Mouse (Mus musculus): ENCODE measurements around the gene Ak3. TPM values are rescaled to one million over a fixed set of nuclear protein-coding genes. Genes with fewer than 3 reads are reported as not detected.

Ak3 gene
- total RNA-seq, 2 experiments from 2014 or later, result 38.1 to 54.4 TPM

DNA sequence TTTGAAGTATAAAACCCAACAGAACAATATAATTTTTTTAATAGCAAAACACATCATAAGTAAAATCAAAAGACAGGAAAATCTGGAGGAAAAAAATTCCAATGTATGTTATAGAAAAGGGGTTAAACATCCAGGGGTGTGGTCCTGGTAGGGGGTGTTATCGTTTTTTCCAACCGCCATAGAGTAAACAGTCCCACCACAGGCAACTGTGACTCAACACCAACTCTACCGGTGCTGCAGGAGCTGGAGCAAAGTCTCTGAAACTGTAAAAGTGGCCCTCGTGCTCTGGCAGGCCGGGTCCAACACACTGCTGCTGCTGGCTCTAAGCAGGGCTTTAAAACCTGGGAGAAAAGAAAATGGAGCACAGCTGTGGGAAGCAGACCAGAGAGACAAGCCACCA is 11.0 kb upstream of the Ak3 start:
- intact Hi-C loops (cut with DNase I), result no loop called here
- no peak for TF ChIP-seq CTCF (IDR thresholded peaks at IDR 0.05)
- no peak overlapping the region for H3K4me3 ChIP-seq
- no peak overlapping the region for H3K27ac ChIP-seq
- DNase-seq, result no peak

DNA sequence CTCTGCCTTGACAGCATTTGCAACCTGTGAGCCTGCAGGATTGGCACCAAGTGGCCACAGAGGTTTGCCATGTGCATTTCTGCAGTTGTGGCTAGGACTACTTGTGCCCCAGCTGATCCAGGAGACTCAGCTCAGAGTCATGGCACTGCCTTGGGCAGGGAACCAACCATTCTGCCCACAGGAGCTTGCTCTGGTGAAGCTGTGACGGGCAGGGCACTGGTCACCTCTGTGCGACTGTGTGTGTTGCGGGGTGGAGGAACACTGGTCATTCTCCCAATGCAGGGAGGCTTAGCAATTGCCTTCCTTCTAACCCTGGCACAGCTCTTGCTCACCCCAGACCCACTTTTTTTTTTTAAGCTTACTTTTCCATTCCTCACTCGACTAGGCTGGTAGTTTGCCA is 7.7 kb upstream of the Ak3 start:
- intact Hi-C loops (cut with DNase I), result no loop called here
- no peak for DNase-seq
- Histone ChIP-seq H3K4me3 (no peak overlapping the region), H3K27ac (no peak overlapping the region)
- TF ChIP-seq CTCF (IDR thresholded peaks at IDR 0.05), result no peak

DNA sequence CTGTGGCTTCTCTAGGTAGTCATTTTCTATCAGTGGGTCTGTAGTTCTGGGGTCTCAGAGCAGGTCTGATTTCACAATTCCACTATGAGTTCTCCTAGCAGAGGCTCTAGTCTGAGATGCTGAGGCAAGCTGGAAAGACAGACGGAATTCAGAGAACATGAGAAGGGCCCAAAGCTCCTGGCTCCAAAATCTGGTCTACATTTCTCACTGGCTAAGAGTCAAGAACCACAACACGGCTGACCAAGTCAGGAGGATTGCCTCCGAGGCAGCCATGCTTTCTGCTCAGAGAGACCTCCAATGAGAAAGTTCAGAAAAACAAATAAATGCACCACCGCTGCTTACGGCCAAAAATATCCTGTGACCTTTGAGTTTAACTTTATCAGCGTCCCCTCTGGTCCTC is 6.8 kb upstream of the Ak3 start:
- Histone ChIP-seq H3K4me3 (no peak overlapping the region), H3K27ac (peak overlapping the region; percentile 64)
- DNase-seq, result peak; percentile 39
- TF ChIP-seq CTCF (IDR thresholded peaks at IDR 0.05), result no peak
- intact Hi-C loops (cut with DNase I), result no loop called here

DNA sequence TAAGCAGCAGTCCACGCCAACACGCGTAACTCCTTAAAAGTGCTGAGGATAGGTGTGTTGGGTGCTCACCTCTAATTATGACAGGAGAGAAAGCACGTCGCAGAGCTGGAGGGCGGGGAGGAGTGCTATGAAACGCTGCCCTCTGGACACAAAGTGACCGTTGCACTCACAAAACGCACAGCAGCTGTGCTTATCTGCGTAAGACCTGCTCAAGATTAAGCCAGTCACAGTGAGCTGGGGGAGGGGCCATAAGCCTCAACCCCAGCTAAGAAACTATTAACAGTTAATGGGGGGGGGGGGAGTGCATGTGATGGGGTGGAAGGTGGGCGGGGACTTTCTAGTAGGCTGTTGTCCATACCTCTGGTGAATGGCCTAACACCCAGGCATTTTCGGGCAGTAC is 5.0 kb upstream of the Ak3 start:
- TF ChIP-seq CTCF (IDR thresholded peaks at IDR 0.05), result no peak
- intact Hi-C loops (cut with DNase I), result no loop called here
- no peak for DNase-seq
- H3K4me3 ChIP-seq, result no peak overlapping the region
- no peak overlapping the region for H3K27ac ChIP-seq

DNA sequence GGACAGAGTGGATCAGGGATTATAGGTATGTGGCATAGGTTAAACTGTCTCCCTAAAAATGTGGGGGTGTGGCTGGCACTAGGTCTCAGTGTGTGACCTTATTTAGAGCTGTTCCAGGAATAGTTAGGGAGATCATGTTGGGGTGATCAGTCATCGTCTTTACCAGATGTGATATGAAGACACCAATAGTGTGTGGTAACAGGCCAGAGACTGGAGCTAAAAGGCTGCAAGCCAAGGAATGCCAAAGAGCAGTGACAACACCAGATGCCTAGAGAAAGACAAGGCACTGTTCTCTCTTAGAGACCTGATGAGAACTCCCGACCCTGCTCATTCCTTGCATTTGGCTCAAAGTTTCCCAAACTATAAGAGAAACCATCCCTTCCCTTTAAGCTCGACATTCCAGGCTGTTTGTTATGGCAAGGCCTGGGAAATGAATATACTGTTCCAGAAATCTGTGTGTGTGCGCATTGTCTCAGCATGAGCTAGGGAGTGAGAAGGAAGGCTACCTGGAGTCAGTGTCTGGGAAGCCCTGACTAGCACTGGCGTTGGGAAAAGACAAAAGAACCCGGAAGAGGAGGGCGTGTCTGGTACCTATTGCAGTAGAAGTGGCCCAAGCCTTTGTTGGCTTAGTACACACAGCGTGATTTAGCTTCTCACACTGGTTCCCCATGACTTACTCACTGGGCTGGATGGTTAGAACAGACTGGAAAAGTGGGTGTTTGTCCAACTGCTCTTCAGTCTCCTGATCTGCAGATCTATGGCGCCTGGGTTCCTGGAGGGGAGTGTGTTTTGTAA is 2.6 kb upstream of the Ak3 start:
- TF ChIP-seq CTCF (IDR thresholded peaks at IDR 0.05), result no peak
- no peak overlapping the region for H3K4me3 ChIP-seq
- intact Hi-C loops (cut with DNase I), result no loop called here
- DNase-seq, result no peak
- peak overlapping the region; percentile 28; the same call in 1 of the 2 replicates for H3K27ac ChIP-seq

DNA sequence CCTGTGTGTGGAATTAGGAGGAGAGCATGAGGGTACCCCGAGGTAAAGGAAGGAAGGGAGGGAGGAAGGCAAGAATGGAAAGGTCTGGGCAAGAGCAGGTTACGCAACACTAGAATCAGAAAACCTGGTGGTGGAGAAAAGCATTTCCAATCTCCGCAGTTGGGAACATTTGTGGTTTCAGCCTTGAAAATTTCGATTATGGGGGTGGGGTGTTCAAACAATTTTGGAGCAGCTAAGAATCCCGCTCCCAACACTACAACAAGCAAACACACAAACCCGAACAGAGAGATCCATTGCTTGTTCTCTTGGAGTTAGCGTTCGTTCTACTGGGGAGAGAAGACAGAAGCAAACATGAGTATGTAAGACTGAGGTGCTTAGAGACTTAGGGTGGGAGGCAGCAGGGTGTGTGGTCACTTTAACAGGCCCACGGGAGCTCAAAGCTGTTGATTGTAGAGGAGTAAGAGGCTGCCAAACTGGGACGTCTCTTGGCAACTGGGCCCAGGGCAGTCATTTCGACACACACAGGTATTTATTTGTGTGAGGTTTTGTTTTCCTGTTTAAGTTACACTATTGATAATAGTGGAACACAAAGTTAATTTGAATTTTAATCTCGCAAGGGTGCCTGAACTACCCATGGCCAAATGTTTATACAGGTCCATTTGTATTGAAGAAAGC is 1.8 kb upstream of the Ak3 start:
- peak overlapping the region; percentile 20 for H3K27ac ChIP-seq
- no peak for TF ChIP-seq CTCF (IDR thresholded peaks at IDR 0.05)
- H3K4me3 ChIP-seq, result no peak overlapping the region
- DNase-seq, result no peak
- intact Hi-C loops (cut with DNase I), result loop anchor here (5.0 kb wide), 1 partner anchor 57 kb away; the partner anchor contains the start of gene Cdc37l1

DNA sequence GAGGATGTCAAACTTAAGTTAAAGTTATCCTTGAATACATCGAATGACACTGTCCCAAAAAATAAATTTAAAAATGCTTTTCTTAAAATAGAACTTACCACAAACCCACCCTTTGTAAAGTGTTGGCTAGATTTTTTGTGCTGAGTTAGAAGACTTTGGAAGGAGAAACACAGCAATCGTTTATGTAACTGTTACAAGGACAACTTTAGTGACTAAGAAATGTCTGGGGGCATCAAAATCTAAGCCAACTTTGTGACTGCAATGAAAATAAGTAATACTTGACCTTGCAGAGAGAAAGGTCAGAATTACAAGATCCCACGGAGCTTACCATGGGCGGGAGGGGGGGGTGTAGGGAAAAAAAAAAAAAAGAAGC is 814 bp downstream of the Ak3 start:
- Histone ChIP-seq H3K4me3 (peak overlapping the region; percentile 100), H3K27ac (peak overlapping the region; percentile 98)
- DNase-seq, result no peak
- intact Hi-C loops (cut with DNase I), result loop anchor here (5.0 kb wide), 1 partner anchor 55 kb away; the partner anchor contains the start of gene Cdc37l1
- TF ChIP-seq CTCF (IDR thresholded peaks at IDR 0.05), result no peak

DNA sequence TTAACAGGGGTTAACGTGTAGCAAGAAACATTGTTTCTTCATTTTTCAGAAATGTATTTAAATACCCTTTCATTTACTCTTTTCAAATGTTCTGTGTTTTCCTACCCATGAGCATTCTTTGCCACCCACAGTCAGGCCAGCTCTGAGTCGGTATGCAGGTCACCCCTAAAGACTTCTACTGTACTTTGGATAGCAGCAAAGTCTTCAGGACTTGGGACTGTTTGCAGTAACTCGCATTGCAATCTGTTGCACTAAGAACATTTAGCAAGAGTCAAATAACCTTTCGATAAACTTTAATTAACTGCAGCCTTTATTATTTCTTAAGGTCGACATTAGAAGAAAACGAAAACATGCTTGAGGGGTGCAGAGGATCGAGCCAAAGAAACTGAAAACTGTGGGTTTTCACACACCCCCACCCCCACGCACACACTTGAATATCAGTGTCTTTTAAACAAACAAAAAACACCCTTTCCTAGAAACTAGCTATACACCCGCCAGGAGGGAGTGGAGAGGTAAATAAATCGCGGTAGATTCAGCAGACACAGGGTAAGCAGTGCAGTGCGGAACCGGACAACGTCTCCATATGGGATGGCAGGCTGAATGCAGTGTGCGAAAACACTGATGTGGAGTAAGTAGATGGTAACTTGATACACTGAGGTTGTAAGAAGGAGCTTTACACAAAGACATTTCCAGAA is 1.7 kb downstream of the Ak3 start:
- Histone ChIP-seq H3K4me3 (peak overlapping the region; percentile 100), H3K27ac (peak overlapping the region; percentile 98)
- no peak for TF ChIP-seq CTCF (IDR thresholded peaks at IDR 0.05)
- DNase-seq, result no peak
- intact Hi-C loops (cut with DNase I), result loop anchor here (5.0 kb wide), 1 partner anchor 54 kb away; the partner anchor contains the start of gene Cdc37l1

DNA sequence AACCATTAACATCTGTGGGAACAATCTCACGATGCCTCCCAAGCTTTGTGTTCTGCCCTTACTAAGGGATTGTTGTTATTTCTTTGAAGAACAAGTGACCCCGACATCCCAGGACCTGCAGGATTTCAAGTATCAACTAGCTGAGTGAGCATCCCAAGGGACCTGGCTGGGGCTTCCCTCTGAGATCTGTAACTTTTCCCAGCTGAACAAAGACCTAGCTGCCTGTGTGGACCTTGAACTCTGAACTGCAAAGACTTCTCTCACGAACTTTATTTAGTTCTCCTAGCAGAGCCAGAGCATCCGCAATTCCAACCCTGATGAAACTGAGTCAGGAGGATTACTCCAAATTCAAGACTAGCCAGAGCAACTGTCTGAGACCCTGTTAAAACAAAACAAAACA is 2.4 kb downstream of the Ak3 start:
- no peak for DNase-seq
- Histone ChIP-seq H3K27ac (peak overlapping the region; percentile 98), H3K4me3 (peak overlapping the region; percentile 100)
- TF ChIP-seq CTCF (IDR thresholded peaks at IDR 0.05), result no peak
- intact Hi-C loops (cut with DNase I), result loop anchor here (5.0 kb wide), 1 partner anchor 53 kb away; the partner anchor contains the start of gene Cdc37l1

DNA sequence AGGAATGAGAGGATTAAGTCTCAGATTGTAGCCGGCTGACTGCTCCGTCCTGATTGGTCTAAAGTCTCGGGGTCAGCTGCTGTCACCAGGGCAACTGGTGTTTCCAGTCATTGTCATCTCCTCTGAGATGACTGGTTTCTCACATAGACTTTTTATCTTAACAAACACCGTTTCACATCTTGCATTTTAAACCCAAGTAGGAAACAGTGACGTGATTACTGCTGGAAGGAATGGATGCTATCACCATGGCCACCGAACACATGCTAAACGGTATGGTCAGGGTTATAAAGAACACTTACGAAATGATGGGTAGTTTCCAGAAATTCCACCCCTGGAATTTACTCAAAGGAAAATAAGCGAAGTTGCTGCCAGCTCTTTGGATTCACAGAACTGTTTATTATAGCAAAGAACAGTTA is 3.4 kb downstream of the Ak3 start:
- no peak for TF ChIP-seq CTCF (IDR thresholded peaks at IDR 0.05)
- no peak for DNase-seq
- H3K4me3 ChIP-seq, result no peak overlapping the region
- peak overlapping the region; percentile 20; the same call in 1 of the 2 replicates for H3K27ac ChIP-seq
- intact Hi-C loops (cut with DNase I), result no loop called here

DNA sequence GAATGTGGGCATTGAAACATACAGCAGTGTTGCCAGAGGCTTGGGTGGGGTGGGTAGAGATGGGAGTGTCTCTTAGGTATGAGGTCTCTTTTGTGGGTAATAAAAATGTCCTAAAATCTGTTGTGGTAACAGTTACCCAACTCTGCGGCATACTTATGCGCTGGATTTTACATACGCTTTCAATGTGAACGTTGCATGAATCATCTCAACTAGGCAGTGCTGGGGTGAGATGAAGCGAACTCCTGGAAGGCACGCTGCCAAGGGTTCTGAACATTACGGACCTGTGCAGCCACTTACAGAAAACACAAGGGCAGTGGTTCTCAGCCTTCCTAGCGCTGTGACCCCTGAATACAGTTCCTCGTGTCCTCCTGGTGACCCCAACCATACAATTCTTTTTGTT is 5.1 kb downstream of the Ak3 start:
- no peak overlapping the region for H3K4me3 ChIP-seq
- no peak overlapping the region for H3K27ac ChIP-seq
- TF ChIP-seq CTCF (IDR thresholded peaks at IDR 0.05), result no peak
- intact Hi-C loops (cut with DNase I), result no loop called here
- no peak for DNase-seq

DNA sequence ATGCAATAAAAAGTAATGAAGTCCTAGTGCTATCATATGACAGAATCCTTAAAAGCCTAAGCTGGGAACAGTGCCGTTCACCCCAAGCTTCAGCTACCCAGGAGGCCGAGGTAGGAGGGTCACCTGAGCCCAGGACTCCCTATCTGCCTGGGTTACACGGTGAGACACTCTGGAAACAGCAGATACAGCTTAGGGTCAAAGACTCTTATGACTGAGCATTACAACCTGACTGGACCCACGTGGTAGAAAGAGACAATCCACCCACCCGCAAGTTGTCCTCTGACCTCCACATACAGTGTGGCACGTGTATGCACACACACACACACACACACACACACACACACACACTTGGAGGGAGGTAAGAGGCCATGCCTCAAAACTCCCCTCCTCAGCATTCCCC is 5.6 kb downstream of the Ak3 start:
- Histone ChIP-seq H3K4me3 (no peak overlapping the region), H3K27ac (no peak overlapping the region)
- no peak for DNase-seq
- TF ChIP-seq CTCF (IDR thresholded peaks at IDR 0.05), result no peak
- intact Hi-C loops (cut with DNase I), result no loop called here

DNA sequence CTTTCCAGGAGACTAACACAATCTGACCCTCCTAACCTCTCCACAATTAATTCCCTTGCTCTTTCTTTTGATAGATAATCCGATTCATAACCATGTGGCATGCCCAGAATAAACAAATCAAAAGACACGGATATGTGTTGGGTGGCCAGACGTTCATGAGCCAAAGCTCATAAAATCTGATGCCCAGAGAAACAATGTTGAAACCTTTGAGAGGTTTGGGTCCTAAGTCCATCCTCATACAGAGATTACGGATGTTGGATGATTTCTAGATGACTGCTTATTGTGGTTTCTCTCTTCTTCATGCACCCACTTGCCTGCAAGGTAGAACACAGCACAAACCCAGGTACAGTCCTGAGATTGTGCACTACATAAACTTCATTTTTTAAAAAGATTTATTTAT is 7.6 kb downstream of the Ak3 start:
- TF ChIP-seq CTCF (IDR thresholded peaks at IDR 0.05), result no peak
- Histone ChIP-seq H3K27ac (no peak overlapping the region), H3K4me3 (no peak overlapping the region)
- DNase-seq, result no peak
- intact Hi-C loops (cut with DNase I), result no loop called here

Data from gastrocnemius, adult 2 months (tissue).